Mouse (Mus musculus) neural tube, embryonic 15.5 days (tissue): ENCODE results near the gene Gm45062. TPM values are rescaled to one million over a fixed set of nuclear protein-coding genes. Genes with fewer than 3 reads are reported as not detected.

Source experiments
- ATAC-seq: fragments of 200-750 bp; cut with Nextera tagmentation; 2 replicates; pipeline ENCODE4 v1.8.0; 2017; ENCODE audit warnings: mild to moderate bottlenecking, moderate TSS enrichment, moderate library complexity; ENCODE audit not compliant: low FRiP score
- H3K27ac ChIP-seq: fragments of 300-500 bp; sonication (generic); replicated peaks from 2 replicates; pipeline ENCODE4 v1.5.1; 2015; ENCODE audit warnings: mild to moderate bottlenecking, inconsistent platforms
- H3K27me3 ChIP-seq: fragments of 300-500 bp; sonication (generic); replicated peaks from 2 replicates; pipeline ENCODE4 v1.6.1; 2015; ENCODE audit warnings: inconsistent platforms
- H3K36me3 ChIP-seq: fragments of 300-500 bp; sonication (generic); 2 replicates; pipeline ENCODE4 v1.6.1; 2015; ENCODE audit warnings: inconsistent platforms
- H3K4me1 ChIP-seq: fragments of 300-500 bp; sonication (generic); 2 replicates; pipeline ENCODE4 v1.6.1; 2015; ENCODE audit warnings: inconsistent platforms
- H3K4me2 ChIP-seq: fragments of 300-500 bp; sonication (generic); 2 replicates; pipeline ENCODE4 v1.6.1; 2015; ENCODE audit warnings: inconsistent platforms, mild to moderate bottlenecking, moderate library complexity
- H3K4me3 ChIP-seq: fragments of 300-500 bp; sonication (generic); replicated peaks from 2 replicates; pipeline ENCODE4 v1.5.1; 2015; ENCODE audit warnings: mild to moderate bottlenecking, inconsistent platforms
- H3K9ac ChIP-seq: fragments of 300-500 bp; sonication (generic); replicated peaks from 2 replicates; pipeline ENCODE4 v1.6.1; 2015; ENCODE audit warnings: mild to moderate bottlenecking, inconsistent platforms
- H3K9me3 ChIP-seq: fragments of 300-500 bp; sonication (generic); replicated peaks from 2 replicates; pipeline ENCODE4 v1.6.1; 2016; ENCODE audit warnings: inconsistent platforms
- WGBS: fragments of 180-500 bp; shearing (Covaris S2); methylation state at CpG from one replicate; pipeline ENCODE4 v1.1.7; 2015; ENCODE audit warnings: mixed read lengths; 5-methylcytosine and 5-hydroxymethylcytosine counted together
- polyA plus RNA-seq: library from polyadenylated mRNA; unstranded; fragments of >200 nt; fragmentation: Nextera tagmentation; extraction: Ambion mirVana; gene quantifications from 2 replicates; pipeline ENCODE4 v1.2.1, GENCODE M21; 2015

The Gm45062 gene
- polyA plus RNA-seq, 1 experiment from 2014 or later, result 9.4 TPM

GRCm38 (mm10) chr6:8583892-8584291 lies 324.6 kb downstream of the Gm45062 start:
- ATAC-seq, result no peak
- Histone ChIP-seq H3K4me1 (no peaks in the 10 kb centered on the region), H3K4me2 (no peak overlapping the region), H3K27me3 (no peaks in the 10 kb centered on the region), H3K36me3 (no peaks in the 10 kb centered on the region), H3K27ac (no peak overlapping the region), H3K4me3 (no peak overlapping the region), H3K9me3 (no peaks in the 10 kb centered on the region), H3K9ac (no peak overlapping the region)
- WGBS, result 93% methylated on average over 3 of the region's 3 CpGs

- WGBS, result 92% methylated on average over 9 of the region's 9 CpGs
- H3K9me3 ChIP-seq, result no peaks in the 10 kb centered on the region
Observed at GRCm38 (mm10) chr6:8591665-8592064, 332.4 kb downstream of the Gm45062 start.

GRCm38 (mm10) chr6:8617369-8617768 lies 358.1 kb downstream of the Gm45062 start:
- Histone ChIP-seq H3K27ac (no peak overlapping the region), H3K4me3 (no peak overlapping the region), H3K9me3 (no peaks in the 10 kb centered on the region), H3K36me3 (no peaks in the 10 kb centered on the region), H3K4me1 (no peaks in the 10 kb centered on the region), H3K4me2 (no peak overlapping the region), H3K9ac (no peak overlapping the region), H3K27me3 (no peaks in the 10 kb centered on the region)
- WGBS, result 87% methylated on average over 2 of the region's 2 CpGs
- ATAC-seq, result no peak

More at GRCm38 (mm10) chr6:8591665-8592064, 332.4 kb downstream of the Gm45062 start:
- Histone ChIP-seq H3K9ac (no peak overlapping the region), H3K27ac (no peak overlapping the region), H3K4me1 (no peaks in the 10 kb centered on the region), H3K27me3 (no peaks in the 10 kb centered on the region), H3K4me2 (no peak overlapping the region), H3K4me3 (no peak overlapping the region), H3K36me3 (no peaks in the 10 kb centered on the region)
- no peak for ATAC-seq

GRCm38 (mm10) chr6:8619582-8620350 lies 360.5 kb downstream of the Gm45062 start:
- no peaks in the 10 kb centered on the region for H3K36me3 ChIP-seq
- H3K4me1 ChIP-seq, result no peaks in the 10 kb centered on the region
- H3K4me2 ChIP-seq, result no peak overlapping the region
- no peak overlapping the region for H3K27ac ChIP-seq
- ATAC-seq, result no peak
- H3K4me3 ChIP-seq, result no peak overlapping the region
- no peak overlapping the region for H3K9ac ChIP-seq
- H3K27me3 ChIP-seq, result no peaks in the 10 kb centered on the region
- whole genome bisulfite sequencing, result 82% methylated on average over 4 of the region's 4 CpGs
- no peaks in the 10 kb centered on the region for H3K9me3 ChIP-seq

GRCm38 (mm10) chr6:8623045-8623444 lies 363.8 kb downstream of the Gm45062 start:
- WGBS, result 71% methylated on average over 3 of the region's 3 CpGs
- H3K4me3 ChIP-seq, result no peak overlapping the region

GRCm38 (mm10) chr6:8628226-8628625 lies 369.0 kb downstream of the Gm45062 start:
- H3K4me1 ChIP-seq, result no peaks in the 10 kb centered on the region
- no peak overlapping the region for H3K4me3 ChIP-seq
- 92% methylated on average over 8 of the region's 8 CpGs for WGBS
- H3K9ac ChIP-seq, result no peak overlapping the region
- no peaks in the 10 kb centered on the region for H3K27me3 ChIP-seq
- no peak overlapping the region for H3K27ac ChIP-seq
- H3K4me2 ChIP-seq, result no peak overlapping the region
- ATAC-seq, result no peak
- no peaks in the 10 kb centered on the region for H3K9me3 ChIP-seq
- peaks cover 4% of the 10 kb centered on the region; the same call in 1 of the 2 replicates for H3K36me3 ChIP-seq

More at GRCm38 (mm10) chr6:8623045-8623444, 363.8 kb downstream of the Gm45062 start:
- Histone ChIP-seq H3K4me2 (no peak overlapping the region), H3K9me3 (no peaks in the 10 kb centered on the region), H3K27ac (no peak overlapping the region), H3K27me3 (no peaks in the 10 kb centered on the region), H3K9ac (no peak overlapping the region), H3K36me3 (no peaks in the 10 kb centered on the region), H3K4me1 (no peaks in the 10 kb centered on the region)
- no peak for ATAC-seq

GRCm38 (mm10) chr6:8628715-8629267 lies 369.5 kb downstream of the Gm45062 start:
- H3K4me2 ChIP-seq, result no peak overlapping the region
- H3K9ac ChIP-seq, result no peak overlapping the region
- no peaks in the 10 kb centered on the region for H3K4me1 ChIP-seq
- no peak overlapping the region for H3K27ac ChIP-seq
- 87% methylated on average over 7 of the region's 7 CpGs for WGBS
- ATAC-seq, result no peak
- no peaks in the 10 kb centered on the region for H3K27me3 ChIP-seq
- H3K4me3 ChIP-seq, result no peak overlapping the region
- H3K36me3 ChIP-seq, result peaks cover 4% of the 10 kb centered on the region; the same call in 1 of the 2 replicates
- no peaks in the 10 kb centered on the region for H3K9me3 ChIP-seq

- WGBS, result 90% methylated on average over 7 of the region's 7 CpGs
- ATAC-seq, result no peak
Observed at GRCm38 (mm10) chr6:8630531-8630930, 371.3 kb downstream of the Gm45062 start.

GRCm38 (mm10) chr6:8631362-8631761 lies 372.1 kb downstream of the Gm45062 start:
- Histone ChIP-seq H3K9ac (no peak overlapping the region), H3K27ac (no peak overlapping the region), H3K9me3 (no peaks in the 10 kb centered on the region), H3K36me3 (peaks cover 6% of the 10 kb centered on the region), H3K4me1 (no peaks in the 10 kb centered on the region), H3K4me3 (no peak overlapping the region), H3K4me2 (no peak overlapping the region), H3K27me3 (no peaks in the 10 kb centered on the region)
- 73% methylated on average over 8 of the region's 8 CpGs for WGBS
- ATAC-seq, result no peak

More at GRCm38 (mm10) chr6:8630531-8630930, 371.3 kb downstream of the Gm45062 start:
- Histone ChIP-seq H3K36me3 (peaks cover 4% of the 10 kb centered on the region; the same call in 1 of the 2 replicates), H3K4me3 (no peak overlapping the region), H3K9ac (no peak overlapping the region), H3K4me1 (no peaks in the 10 kb centered on the region), H3K27me3 (no peaks in the 10 kb centered on the region), H3K9me3 (no peaks in the 10 kb centered on the region), H3K27ac (no peak overlapping the region), H3K4me2 (no peak overlapping the region)

- WGBS, result 79% methylated on average over 5 of the region's 5 CpGs
Observed at GRCm38 (mm10) chr6:8631986-8632632, 372.9 kb downstream of the Gm45062 start.

GRCm38 (mm10) chr6:8632701-8633100 lies 373.5 kb downstream of the Gm45062 start:
- no peaks in the 10 kb centered on the region for H3K4me1 ChIP-seq
- 94% methylated on average over 4 of the region's 4 CpGs for WGBS

More at GRCm38 (mm10) chr6:8631986-8632632, 372.9 kb downstream of the Gm45062 start:
- Histone ChIP-seq H3K9ac (no peak overlapping the region), H3K27ac (no peak overlapping the region), H3K4me3 (no peak overlapping the region), H3K4me1 (no peaks in the 10 kb centered on the region), H3K36me3 (peaks cover 9% of the 10 kb centered on the region), H3K4me2 (no peak overlapping the region), H3K9me3 (no peaks in the 10 kb centered on the region), H3K27me3 (no peaks in the 10 kb centered on the region)
- ATAC-seq, result no peak

GRCm38 (mm10) chr6:8638122-8638521 lies 378.9 kb downstream of the Gm45062 start:
- H3K27me3 ChIP-seq, result no peaks in the 10 kb centered on the region
- no peak overlapping the region for H3K4me3 ChIP-seq
- H3K4me2 ChIP-seq, result no peak overlapping the region
- no peaks in the 10 kb centered on the region for H3K4me1 ChIP-seq
- H3K27ac ChIP-seq, result no peak overlapping the region
- no peaks in the 10 kb centered on the region for H3K9me3 ChIP-seq
- H3K36me3 ChIP-seq, result peaks cover 9% of the 10 kb centered on the region
- no peak overlapping the region for H3K9ac ChIP-seq
- WGBS, result 87% methylated on average over 4 of the region's 4 CpGs
- ATAC-seq, result no peak

More at GRCm38 (mm10) chr6:8632701-8633100, 373.5 kb downstream of the Gm45062 start:
- no peak overlapping the region for H3K27ac ChIP-seq
- no peak overlapping the region for H3K4me2 ChIP-seq
- H3K9me3 ChIP-seq, result no peaks in the 10 kb centered on the region
- no peaks in the 10 kb centered on the region for H3K27me3 ChIP-seq
- H3K9ac ChIP-seq, result no peak overlapping the region
- H3K4me3 ChIP-seq, result no peak overlapping the region
- peaks cover 12% of the 10 kb centered on the region for H3K36me3 ChIP-seq
- no peak for ATAC-seq
